Mouse (Mus musculus): ENCODE data around the gene Cherp. TPM values are rescaled to one million over a fixed set of nuclear protein-coding genes. Genes with fewer than 3 reads are reported as not detected.

Gene Cherp
- total RNA-seq, 2 experiments from 2014 or later = 45.9 to 55.4 TPM

DNA sequence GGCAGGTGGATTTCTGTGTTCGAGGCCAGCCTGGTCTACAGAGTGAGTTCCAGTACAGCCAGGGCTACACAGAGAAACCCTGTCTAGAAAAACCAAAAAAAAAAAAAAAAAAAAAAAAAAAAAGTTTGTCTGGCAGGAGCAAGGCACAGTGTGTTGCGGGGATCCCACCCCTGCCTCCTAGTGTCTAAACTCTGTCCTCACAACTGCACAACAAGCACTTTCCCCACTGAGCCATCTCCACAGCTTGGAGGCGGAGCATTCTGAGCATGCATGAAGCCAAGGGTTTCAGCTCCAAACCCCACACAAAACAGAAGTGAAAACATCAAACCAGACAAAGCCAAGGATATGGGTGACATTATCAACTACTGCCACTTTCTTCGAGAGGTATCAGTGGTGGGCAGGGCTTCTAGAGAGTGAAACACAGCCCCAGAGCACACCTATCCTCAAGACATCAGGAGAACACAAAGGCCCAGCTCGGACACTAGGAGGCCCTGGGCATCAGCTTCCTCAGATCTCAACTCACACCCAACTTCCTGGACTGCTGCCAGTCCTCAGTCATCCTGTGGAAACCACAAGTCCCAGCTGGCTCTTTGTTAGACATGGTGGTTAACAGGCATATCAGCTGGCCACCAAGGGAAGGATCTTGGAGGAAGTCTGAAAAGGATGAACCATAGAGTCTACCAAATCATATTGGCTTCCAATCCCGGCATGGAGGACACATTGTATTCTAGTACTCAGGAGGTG, 10.6 kb upstream of the Cherp start:
- DNase-seq = peak in 1 of 2 experiments; percentile 56
- intact Hi-C loops (cut with DNase I) = no loop called here

DNA sequence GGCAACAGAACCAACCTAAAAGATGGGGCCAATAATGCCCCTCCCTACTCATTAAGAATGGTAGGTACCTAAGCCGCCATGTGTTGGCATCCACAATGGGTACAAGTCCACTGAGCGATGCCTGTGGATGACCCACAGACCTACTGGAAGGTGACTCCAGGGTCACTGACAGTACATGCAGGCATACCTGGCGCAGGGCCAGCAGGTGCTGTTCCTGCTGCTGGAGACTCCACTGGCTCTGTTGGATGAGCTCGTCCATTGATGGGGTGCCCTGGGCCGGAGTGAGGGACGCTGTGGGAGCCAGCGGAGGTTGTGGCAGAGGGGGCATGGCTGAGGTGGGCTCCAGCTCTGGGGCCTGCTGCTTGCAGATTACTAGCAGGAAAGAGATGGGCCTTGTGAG, 4.3 kb downstream of the Cherp start:
- no peak for DNase-seq
- intact Hi-C loops (cut with DNase I) = no loop called here

DNA sequence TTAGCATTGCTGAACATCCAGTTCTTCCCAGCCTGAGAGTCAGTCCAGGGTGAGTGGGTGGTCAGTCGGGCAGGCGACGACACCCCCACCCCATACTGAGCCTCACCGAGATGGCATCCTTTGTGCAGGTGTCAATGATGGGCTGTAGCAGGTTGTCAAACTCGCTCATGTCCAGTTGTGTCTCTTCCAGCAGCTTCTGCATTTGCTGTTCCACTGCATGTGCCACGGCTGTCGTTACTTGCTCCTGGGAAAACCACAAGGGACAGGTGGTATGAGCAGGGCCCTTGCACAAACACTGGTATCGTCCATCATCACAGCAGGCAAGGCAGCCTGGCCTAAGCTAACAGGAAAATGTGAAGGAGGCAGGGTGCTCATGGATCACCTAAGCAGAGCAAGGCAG, 5.0 kb downstream of the Cherp start:
- DNase-seq = no peak
- intact Hi-C loops (cut with DNase I) = no loop called here

DNA sequence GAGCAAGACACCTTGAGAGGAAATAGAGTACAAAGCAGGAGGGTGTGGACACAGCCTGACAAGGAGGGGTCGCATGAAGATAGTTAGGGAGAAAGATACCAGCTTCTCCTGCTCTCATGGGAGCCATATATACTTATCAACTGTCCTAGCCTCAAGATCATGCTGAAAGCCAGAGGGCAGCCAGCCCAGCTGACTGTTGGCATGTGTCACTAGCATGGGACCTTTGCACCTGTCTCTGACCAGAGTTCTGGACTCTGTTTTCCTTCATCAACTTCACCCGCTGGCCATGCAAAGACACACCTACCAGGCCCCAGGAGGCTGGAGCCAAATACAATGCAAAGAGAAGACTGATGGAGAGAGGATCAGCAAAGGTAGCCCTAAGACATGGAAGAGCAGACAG, 5.8 kb downstream of the Cherp start:
- intact Hi-C loops (cut with DNase I) = no loop called here
- DNase-seq = no peak

DNA sequence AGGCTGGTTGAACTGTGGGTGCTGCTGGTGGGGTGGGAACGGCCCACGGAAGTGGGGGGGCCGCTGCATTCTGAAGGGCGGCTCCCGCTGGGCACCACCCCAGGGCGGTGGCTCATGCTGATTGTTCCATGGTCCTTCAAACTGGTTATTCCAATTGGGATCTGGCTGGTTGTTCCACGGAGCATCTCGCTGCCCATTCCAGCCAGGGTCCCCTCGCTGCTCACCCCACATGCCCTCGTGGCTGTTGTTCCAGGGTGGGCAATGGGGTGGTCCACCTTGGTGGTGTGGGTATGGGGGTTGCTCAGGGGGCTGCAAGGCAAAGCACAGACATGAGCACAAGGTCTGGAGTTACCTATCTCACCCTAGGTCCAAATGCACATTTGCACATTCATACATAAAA, 10.8 kb downstream of the Cherp start:
- intact Hi-C loops (cut with DNase I) = no loop called here
- no peak for DNase-seq

DNA sequence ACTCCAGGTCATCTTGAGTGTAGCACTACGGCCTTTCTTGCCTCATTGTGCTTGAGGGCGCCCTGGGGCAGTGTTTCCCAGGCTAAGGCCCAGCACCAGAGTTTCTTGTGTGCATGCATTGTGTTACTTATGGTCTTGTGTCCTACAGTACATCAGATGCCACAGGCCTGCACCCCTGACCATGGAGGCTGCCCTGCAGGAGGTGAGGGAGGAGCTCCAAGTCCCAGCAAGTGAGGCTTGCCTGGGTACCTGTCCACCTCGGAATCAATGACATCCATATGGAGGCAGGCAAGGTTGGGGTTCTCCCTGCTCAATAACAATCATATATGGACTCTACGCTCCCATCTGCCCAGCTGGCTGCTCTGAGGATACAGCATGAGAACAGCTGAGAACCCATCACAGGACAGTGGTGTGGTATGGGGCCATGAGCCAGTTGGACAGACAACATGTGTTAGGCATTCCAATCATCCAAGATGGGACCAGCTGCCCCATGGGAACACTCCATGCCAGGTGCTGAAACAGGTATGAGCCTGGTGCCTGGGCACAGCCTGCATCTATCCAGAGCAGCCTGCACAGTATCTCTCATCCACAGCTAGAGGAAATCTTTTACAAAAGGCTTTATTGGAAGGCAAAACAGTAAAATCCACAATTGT, 15.0 kb downstream of the Cherp start:
- DNase-seq = no peak
- intact Hi-C loops (cut with DNase I) = no loop called here

DNA sequence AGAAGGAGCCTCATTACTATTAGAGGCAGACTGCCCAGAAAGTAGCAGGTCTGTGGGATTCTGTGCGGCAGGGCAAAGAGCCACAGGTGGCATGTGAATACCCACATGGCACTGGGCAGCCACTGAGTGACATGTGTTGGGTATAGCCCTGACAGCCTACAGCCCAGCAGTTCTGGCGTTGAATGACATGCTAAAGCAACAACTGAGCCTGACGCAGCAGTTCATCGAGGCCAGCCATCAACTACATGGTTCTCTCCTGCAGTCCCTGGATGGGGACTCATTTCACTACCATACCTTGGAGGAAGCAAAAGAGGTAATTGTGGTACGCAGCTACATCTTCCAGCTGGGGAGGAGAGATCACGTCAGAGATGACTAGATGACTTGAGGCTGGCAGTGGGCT, 16.6 kb downstream of the Cherp start:
- intact Hi-C loops (cut with DNase I) = no loop called here
- DNase-seq = no peak

DNA sequence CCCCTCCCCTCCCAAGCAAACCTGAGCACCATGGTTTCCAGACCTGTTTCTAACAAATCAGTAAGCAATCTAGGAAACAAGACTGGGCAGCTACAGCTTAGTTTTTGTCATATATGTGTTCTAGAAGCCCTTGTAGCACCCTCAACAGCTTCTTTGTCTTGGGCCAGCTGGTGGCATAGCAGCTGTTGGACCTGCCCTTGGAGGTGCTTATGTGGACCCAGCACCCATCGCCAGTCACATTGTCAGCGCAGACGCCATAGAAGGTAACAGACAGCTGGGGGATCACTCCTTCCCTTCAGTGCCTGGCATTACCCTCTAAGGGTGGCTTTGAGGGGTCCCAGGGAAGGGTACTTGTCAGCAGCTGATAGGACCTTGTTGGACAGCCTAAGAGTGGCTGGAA, 17.2 kb downstream of the Cherp start:
- intact Hi-C loops (cut with DNase I) = no loop called here
- no peak for DNase-seq

DNA sequence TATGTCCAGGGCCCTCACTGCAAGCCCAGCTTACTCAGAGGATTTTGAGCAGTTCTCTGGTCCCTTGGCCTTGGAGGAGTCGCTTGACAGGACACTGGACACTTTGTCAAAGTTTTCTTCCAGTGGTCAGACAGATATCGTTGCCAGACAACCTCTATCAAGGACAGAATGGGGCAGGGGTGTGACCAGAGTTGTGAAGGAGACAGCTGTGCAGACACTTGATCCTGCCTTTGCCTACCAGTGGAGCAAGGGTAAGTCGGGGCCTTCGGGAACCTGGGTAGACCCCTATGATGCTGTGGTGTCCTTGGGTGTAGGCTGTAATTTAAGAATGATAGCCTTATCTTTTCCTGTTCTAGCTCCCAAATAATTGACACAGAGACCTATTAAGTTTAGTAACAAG, 19.7 kb downstream of the Cherp start:
- intact Hi-C loops (cut with DNase I) = no loop called here
- no peak for DNase-seq

DNA sequence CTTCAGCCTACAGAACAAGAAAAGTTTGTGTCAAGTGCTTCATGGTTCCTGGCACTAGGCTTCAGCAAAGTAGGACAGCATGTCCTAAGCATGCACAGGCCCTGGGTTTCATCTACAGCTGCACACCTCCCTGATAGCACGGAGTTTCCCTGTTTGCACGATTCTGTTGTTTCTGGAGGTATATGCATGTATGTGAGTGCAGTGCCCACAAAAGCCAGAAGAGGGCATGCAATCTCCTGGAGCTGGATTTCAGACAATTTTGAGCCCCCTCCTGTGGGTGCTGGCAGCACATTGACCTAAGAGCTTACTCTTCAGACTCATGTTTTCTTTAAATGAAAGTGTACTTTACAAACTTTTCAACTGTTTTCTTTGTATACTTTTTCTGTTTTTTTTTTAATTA, 21.1 kb downstream of the Cherp start:
- intact Hi-C loops (cut with DNase I) = no loop called here
- DNase-seq = no peak

DNA sequence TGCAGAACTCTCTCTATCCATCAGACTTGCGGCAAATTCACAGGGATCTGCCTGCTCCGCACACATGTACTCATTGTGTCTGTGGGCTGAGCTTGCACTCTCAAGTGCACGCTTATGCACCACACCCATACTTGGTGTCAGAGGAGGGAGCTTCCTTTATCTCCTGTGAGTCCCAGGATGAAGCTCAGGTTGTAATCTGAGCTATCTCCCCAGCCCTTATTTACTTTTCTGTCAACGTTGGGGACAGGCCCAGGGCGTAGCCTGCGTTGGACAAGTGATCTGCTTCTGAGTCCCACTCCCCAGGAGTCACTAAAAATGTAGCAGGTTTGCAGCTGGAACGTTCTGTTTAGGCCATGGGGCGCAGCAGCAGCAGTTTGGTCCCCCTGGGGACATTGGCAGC, 23.5 kb downstream of the Cherp start:
- intact Hi-C loops (cut with DNase I) = no loop called here
- DNase-seq = no peak

DNA sequence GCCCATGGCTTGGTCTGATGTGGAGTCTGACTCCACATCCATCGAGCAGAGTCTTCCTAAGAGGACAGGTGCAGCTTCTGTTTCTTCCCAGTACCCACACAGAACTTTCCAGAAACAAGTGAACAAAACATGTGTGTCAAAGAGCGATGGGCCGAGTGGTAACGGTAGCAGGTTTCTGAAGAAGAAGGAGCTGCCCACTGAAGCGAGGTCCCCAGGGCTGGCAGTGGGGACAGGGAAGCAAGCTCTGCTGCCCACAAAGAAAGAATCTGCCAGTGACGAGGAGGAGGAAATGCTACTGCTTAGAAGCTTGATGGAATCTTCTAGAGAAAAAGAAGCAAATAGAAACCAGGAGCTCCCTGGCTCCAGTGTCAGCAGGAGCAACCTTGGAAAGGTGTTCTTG, 30.0 kb downstream of the Cherp start:
- DNase-seq = no peak
- intact Hi-C loops (cut with DNase I) = no loop called here

DNA sequence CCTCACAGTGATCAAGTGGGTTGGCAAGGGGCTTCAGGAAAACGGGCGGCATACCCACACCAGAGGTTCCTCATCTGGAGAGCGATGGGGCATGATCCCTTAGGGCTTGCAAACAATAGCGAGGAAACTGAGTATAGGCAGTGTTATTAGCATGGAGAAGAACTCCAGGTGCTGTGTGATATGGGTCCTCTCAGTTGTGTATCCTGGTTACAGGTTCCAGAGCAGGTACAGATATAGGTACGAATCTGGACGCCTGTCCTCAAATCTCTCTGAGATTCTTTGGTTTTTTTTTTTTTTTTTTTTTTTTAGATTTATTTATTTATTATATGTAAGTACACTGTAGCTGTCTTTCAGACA, 31.1 kb downstream of the Cherp start:
- intact Hi-C loops (cut with DNase I) = no loop called here
- no peak for DNase-seq

DNA sequence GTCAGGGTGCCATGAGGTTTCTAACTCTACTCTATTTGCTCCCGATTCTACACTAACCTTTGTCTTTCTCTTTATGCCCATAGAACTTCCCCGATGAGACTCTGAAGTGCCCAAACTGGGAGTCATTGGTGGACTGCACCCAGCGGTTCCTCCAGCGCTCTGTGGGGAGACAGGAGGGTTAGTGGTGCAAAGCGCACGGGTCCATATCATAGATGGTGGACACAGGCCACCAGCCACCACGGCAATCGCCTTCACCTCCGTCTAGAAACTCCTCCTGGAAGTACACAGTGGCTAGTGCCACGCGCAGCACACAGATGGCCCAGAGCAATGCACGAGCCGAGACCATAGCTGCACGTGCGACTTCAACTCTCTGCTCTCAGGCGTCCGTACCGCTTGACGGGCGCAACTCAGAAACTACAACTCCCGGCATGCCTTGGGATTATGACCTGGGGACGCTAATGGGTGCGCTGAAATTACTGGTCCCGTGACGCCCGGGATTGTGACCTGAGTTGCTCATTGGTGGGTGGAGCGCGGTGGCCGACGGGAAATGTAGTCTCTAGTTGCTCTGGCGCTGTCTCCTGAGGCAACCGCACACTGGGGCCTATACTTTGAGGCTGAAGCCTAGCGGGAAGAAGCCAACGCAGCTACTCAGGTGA, 31.6 kb downstream of the Cherp start, which contains the start of the genes Calr3 and 1700030K09Rik:
Calr3 (minus strand) TSS at position 533 of the 656 bp plus-strand sequence.
1700030K09Rik (plus strand) TSS at position 543 of the 656 bp plus-strand sequence.
- intact Hi-C loops (cut with DNase I) = no loop called here

DNA sequence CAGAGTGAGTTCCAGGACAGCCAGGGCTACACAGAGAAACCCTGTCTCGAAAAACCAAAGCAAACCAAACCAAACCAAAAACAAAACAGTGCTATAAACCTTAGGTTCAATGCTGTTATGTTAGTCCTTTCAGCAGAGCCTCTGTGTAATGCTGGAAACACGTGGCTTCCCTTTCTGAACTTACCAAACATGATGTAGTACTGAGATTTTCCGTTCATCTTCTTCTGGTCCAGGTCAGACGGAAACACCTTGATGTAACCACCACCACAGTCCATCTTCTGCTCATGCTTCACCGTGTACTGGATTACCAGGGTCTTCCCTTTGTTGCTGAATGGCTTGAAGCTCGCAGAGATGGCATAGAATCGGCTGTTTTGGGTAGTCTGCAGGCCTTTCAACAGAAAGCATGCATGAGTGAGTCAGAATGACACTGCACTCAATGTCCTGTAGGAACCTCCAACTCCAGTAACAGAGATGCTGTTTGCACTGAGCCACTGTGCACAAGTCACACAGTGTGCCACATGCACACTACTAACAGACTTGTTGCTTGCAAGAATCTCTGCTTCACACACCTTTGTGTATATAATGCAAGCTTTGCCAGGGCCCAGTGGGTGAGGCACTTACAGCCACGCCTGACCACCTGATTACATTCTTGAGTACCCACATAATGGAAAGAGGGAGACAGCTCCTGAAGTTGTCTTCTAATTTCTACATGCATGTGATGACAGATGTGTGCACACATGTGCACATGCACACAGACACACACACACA, 36.6 kb downstream of the Cherp start:
- intact Hi-C loops (cut with DNase I) = no loop called here
- no peak for DNase-seq

More for the DNA sequence above, 31.6 kb downstream of the Cherp start, which contains the start of the genes Calr3 and 1700030K09Rik:
- DNase-seq = peak; percentile 99

DNA sequence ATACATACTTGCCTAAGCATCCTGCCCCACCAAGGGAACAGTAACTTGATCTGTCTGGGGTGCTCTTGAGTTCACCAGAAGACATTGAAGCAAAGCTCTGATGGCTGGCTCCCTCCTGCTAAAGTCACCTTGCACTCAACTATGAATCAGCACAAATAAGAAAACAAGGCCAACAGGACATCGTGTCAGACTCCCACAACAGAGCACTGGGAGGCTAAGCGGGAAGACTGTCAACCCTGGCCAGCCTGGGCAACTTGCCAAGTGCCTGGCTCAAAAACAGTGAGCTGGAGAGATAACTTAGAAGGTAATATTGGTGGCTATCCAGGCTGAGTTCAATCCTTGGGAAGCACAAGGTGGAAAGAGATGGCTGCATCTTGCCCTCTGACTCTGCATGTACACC, 40.1 kb downstream of the Cherp start:
- intact Hi-C loops (cut with DNase I) = no loop called here
- DNase-seq = peak; percentile 85 to 87

DNA sequence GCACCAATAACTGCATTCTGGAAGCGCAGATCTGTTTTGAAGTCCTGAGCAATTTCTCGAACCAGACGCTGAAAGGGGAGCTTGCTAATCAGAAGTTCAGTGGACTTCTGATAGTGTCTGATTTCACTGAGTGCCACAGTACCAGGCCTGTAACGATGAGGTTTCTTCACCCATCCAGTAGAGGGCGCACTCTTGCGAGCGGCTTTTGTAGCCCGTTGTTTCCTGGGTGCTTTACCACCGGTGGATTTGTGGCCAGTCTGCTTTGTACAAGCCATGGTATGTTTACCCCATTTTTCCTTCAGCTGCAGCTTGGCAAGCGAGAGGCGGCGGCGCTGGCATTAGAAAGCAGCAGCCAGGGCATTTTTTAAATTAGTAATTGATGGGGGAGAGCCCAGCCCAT, 45.4 kb downstream of the Cherp start:
- intact Hi-C loops (cut with DNase I) = no loop called here
- no peak for DNase-seq

DNA sequence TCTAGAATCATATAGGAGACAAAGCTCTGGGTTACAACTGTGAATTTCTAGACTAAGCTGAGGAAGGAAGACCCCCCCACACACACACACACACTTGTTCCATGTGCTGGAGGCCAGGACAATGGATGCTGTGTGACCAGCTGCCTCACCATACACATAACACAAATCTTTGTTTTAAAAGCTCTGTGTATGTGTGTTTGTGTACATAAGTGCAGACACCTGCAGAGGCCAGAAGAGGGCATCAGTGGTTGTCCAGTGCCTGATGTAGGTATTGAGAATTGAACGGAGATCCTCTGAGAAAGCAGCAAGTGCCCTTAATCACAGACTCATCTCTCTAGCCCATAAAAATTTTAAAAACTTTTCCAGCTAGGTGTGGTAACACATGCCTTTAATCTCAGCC, 52.1 kb downstream of the Cherp start:
- no peak for DNase-seq
- intact Hi-C loops (cut with DNase I) = loop anchor here (2.0 to 5.0 kb wide), 2 partner anchors 18 to 124 kb away; partner anchors contain the start of gene Med26

DNA sequence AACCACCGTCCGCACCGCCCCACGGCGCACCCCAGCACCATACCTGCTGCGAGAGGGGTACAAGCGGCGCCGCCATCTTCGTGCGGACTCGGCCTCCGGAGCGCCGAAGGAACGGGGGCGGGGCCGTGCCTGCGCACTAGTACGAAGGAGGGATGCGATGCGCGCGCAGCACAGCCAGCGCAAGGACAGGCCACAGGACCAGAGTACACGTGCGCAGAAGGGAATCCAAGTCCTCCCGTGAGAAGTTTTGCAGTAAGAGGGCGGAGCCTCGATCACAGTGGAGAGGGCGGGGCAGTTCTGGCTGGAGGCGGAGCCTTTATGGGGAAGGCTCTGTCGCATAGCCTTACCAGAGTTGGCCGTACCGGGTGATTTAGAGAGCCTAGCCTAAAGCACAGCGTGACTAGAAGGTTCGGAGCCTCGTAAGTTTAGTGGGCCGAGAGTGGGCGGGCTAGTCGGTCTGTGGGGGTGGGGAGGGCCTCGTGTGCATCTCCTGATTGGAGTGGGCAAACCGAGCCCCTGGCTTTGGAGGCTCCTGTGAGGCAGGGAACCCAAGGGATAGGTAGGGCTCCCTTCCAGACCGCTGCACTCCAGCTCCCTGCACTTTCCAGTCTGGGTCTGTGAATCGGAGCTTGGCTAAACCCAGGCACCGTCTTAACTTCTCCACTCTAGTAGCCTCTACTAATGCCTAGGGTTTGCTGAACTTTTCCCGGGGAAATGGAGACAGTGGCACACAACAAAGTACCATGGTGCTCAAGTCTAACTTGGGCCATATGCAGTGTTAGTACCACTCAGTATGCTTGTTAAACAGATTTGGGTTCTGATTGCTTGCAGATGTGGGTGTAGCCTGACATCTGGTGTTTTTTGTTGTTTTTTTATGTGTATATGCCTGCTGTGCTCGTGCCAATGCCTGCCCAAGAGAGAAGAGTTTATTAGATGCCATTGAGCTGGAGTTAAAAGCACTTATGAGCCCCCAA, 53.4 kb downstream of the Cherp start, which contains the start of gene Eps15l1:
Eps15l1 (minus strand) TSS at position 99 of the 974 bp plus-strand sequence.
- intact Hi-C loops (cut with DNase I) = loop anchor here (2.0 to 5.0 kb wide), 2 partner anchors 19 to 126 kb away; partner anchors contain the start of gene Med26
- DNase-seq = peak; percentile 99 to 100
